Comparison of ENCODE assay signal across 21 mouse cellular contexts in the genomic region with DNA sequence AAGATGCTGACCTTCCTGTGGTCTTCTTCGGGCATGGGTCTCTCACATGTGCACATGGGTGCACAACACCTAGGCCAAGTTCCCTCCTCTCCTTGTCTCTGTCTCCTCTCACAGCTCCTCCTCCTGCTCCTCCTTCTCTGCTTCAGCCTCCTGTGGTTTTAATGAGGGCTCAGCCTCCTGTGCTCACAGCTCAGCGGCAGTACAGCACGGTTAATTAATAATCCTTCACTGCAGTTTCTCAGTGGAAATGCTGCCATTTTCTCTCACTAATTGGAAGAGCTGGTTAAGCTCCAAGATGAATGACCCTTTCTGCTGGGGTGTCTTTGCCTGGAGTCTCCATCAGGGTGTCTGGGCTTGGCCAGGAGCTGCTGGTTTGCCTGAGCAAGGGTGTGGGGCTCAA. TPM values are rescaled to one million over a fixed set of nuclear protein-coding genes. Genes with fewer than 3 reads are reported as not detected.
A peak's percentile ranks its signal among the peaks of the same experiment; 100 is the strongest.
DNase-seq lines count a peak whose midpoint lies in the region; ATAC-seq and TF ChIP-seq lines count a peak whose summit lies in the region.
"Had no signal": no experiment of that assay in that cellular context is flagged by ENCODE, and none has a peak within 500 bp of the region (broad histone marks: within the 10 kb centered on the region; RNA-seq: fewer than 3 reads in every experiment).

No protein-coding gene starts in this region.

- peaks cover 7% of the 10 kb centered on the region; the same call in 1 of the 2 replicates for H3K4me1 ChIP-seq in hindbrain, embryonic 12.5 days
- H3K4me1 ChIP-seq in hindbrain, embryonic 10.5 days (replicated peaks), result peaks cover 11% of the 10 kb centered on the region; the same call in 1 of the 2 replicates
- H3K4me1 ChIP-seq in neural tube, embryonic 13.5 days (replicated peaks), result peaks cover 12% of the 10 kb centered on the region; the same call in 1 of the 2 replicates
- peaks cover 23% of the 10 kb centered on the region for H3K4me1 ChIP-seq in limb, embryonic 10.5 days
- H3K4me1 ChIP-seq in lung, adult 2 months (ENCODE audit: control insufficient read depth, insufficient read depth, low read length), result no peaks in the 10 kb centered on the region
- H3K4me1 ChIP-seq: liver, embryonic 15.5 days had no signal

- no peaks in the 10 kb centered on the region for H3K36me3 ChIP-seq in hindbrain, embryonic 12.5 days
- H3K36me3 ChIP-seq in hindbrain, embryonic 10.5 days, result no peaks in the 10 kb centered on the region
- H3K36me3 ChIP-seq in neural tube, embryonic 13.5 days, result no peaks in the 10 kb centered on the region
- H3K36me3 ChIP-seq in limb, embryonic 10.5 days, result no peaks in the 10 kb centered on the region
- H3K36me3 ChIP-seq: heart, embryonic 12.5 days; intestine, embryonic 15.5 days; limb, embryonic 13.5 days; liver, embryonic 15.5 days had no signal

- peak; percentile 61; the same call in 1 of the 2 replicates for ATAC-seq in hindbrain, embryonic 12.5 days (ENCODE audit: low FRiP score)
- ATAC-seq in neural tube, embryonic 13.5 days (ENCODE audit: low read depth), result peak; percentile 41
- ATAC-seq: intestine, embryonic 15.5 days had no signal

- 40% methylated on average over 3 of the region's 3 CpGs for WGBS in hindbrain, embryonic 12.5 days
- WGBS in hindbrain, embryonic 10.5 days, result 63% methylated on average over 3 of the region's 3 CpGs
- WGBS in neural tube, embryonic 13.5 days, result 34% methylated on average over 3 of the region's 3 CpGs
- 46% methylated on average over 3 of the region's 3 CpGs for WGBS in limb, embryonic 10.5 days
- 46% methylated on average over 3 of the region's 3 CpGs for WGBS in lung, adult 2 months

- H3K4me2 ChIP-seq in hindbrain, embryonic 12.5 days (replicated peaks), result no peak overlapping the region
- no peak overlapping the region for H3K4me2 ChIP-seq in neural tube, embryonic 13.5 days
- H3K4me2 ChIP-seq: heart, embryonic 12.5 days; intestine, embryonic 15.5 days; limb, embryonic 13.5 days; liver, embryonic 15.5 days had no signal

- TF ChIP-seq CTCF in lung, adult 2 months (IDR thresholded peaks at IDR 0.05; ENCODE audit: insufficient read depth, low read length), result no peak

- no peak overlapping the region for H3K9ac ChIP-seq in hindbrain, embryonic 12.5 days
- no peak overlapping the region for H3K9ac ChIP-seq in neural tube, embryonic 13.5 days
- H3K9ac ChIP-seq: heart, embryonic 12.5 days; intestine, embryonic 15.5 days; limb, embryonic 13.5 days; liver, embryonic 15.5 days had no signal

- DNase-seq in hindbrain, embryonic 10.5 days (ENCODE audit: low spot score), result no peak
- DNase-seq in neural tube, embryonic 10.5 days (ENCODE audit: extremely low spot score, low spot score), result no peak
- DNase-seq in limb, embryonic 10.5 days (ENCODE audit: low spot score), result no peak
- no peak for DNase-seq in urinary bladder, postnatal 14 days (ENCODE audit: low spot score)
- no peak for DNase-seq in left cerebral cortex, adult 8-10 months (ENCODE audit: low spot score in 2 of 2)
- DNase-seq in lung, adult 2 months, result no peak
- DNase-seq: adrenal gland, adult 2 months; cerebellum, adult 11-12 months; lung, postnatal 14 days; thymus, postnatal 36 days had no signal

- H3K9me3 ChIP-seq in hindbrain, embryonic 12.5 days (replicated peaks), result no peaks in the 10 kb centered on the region
- no peaks in the 10 kb centered on the region for H3K9me3 ChIP-seq in hindbrain, embryonic 10.5 days
- H3K9me3 ChIP-seq in neural tube, embryonic 13.5 days, result no peaks in the 10 kb centered on the region
- H3K9me3 ChIP-seq in limb, embryonic 10.5 days (replicated peaks), result no peaks in the 10 kb centered on the region
- H3K9me3 ChIP-seq: heart, embryonic 12.5 days; intestine, embryonic 15.5 days; limb, embryonic 13.5 days; liver, embryonic 15.5 days had no signal

- H3K4me3 ChIP-seq in hindbrain, embryonic 12.5 days, result no peak overlapping the region
- no peak overlapping the region for H3K4me3 ChIP-seq in hindbrain, embryonic 10.5 days
- H3K4me3 ChIP-seq in neural tube, embryonic 13.5 days, result no peak overlapping the region
- H3K4me3 ChIP-seq in limb, embryonic 10.5 days, result no peak overlapping the region
- no peak overlapping the region for H3K4me3 ChIP-seq in lung, adult 2 months (replicated peaks; ENCODE audit: extremely low read depth, low read depth, low read length)
- H3K4me3 ChIP-seq: heart, embryonic 12.5 days; intestine, embryonic 15.5 days; layer of hippocampus, adult 2 months; left cerebral cortex, adult 2 months; limb, embryonic 13.5 days; liver, embryonic 15.5 days had no signal

- H3K27me3 ChIP-seq in hindbrain, embryonic 12.5 days, result 0 out of 2 replicates have a peak, but pooled peaks cover 4% of the 10 kb centered on the region
- no peaks in the 10 kb centered on the region for H3K27me3 ChIP-seq in hindbrain, embryonic 10.5 days (ENCODE audit: insufficient read depth, poor library complexity, severe bottlenecking)
- no peaks in the 10 kb centered on the region for H3K27me3 ChIP-seq in neural tube, embryonic 13.5 days
- no peaks in the 10 kb centered on the region for H3K27me3 ChIP-seq in limb, embryonic 10.5 days (ENCODE audit: low read depth, poor library complexity, severe bottlenecking)
- H3K27me3 ChIP-seq: intestine, embryonic 15.5 days; liver, embryonic 15.5 days had no signal

- TF ChIP-seq POLR2A in lung, adult 2 months (IDR thresholded peaks at IDR 0.05; ENCODE audit: borderline replicate concordance, extremely low read depth, low read depth, low read length), result no peak

- H3K27ac ChIP-seq in hindbrain, embryonic 12.5 days, result no peak overlapping the region
- H3K27ac ChIP-seq in hindbrain, embryonic 10.5 days, result no peak overlapping the region
- H3K27ac ChIP-seq in neural tube, embryonic 13.5 days (replicated peaks), result 0 out of 2 replicates have a peak overlapping the region, but pooled peaks have one; percentile 3
- 0 out of 2 replicates have a peak overlapping the region, but pooled peaks have one; percentile 12 for H3K27ac ChIP-seq in limb, embryonic 10.5 days
- H3K27ac ChIP-seq: intestine, embryonic 15.5 days; kidney, postnatal 0 days; layer of hippocampus, adult 2 months; left cerebral cortex, adult 2 months; limb, embryonic 13.5 days; liver, embryonic 15.5 days had no signal

RNA-seq across cellular contexts. Expression of a gene that starts 27.0 kb away (rescaled TPM):
- 7.1 and 9.0 TPM in 2 replicates for polyA plus RNA-seq in hindbrain, embryonic 12.5 days (2016; fragmentation: Nextera tagmentation; extraction: Ambion mirVana)
- 1.3 and 2.8 TPM in 2 replicates for polyA plus RNA-seq in hindbrain, embryonic 10.5 days (2016; fragmentation: Nextera tagmentation; extraction: Ambion mirVana)
- polyA plus RNA-seq in neural tube, embryonic 13.5 days (2015; fragmentation: Nextera tagmentation; extraction: Ambion mirVana), result 3.7 and 4.8 TPM in 2 replicates
- 0.46 and 0.72 TPM in 2 replicates for polyA plus RNA-seq in limb, embryonic 10.5 days (2016; fragmentation: Nextera tagmentation; extraction: Ambion mirVana)
- total RNA-seq in left cerebral cortex, adult 8-10 months (2022), result 1 to 10 TPM; 5.7 to 9.0 (median 8.2) TPM
- 27.4 and 32.8 TPM in 2 replicates for polyA plus RNA-seq in lung, adult 2 months (2012; rRNA removed)
- total RNA-seq: megakaryocyte-erythroid progenitor cell, adult 5-6 weeks; MEL had no signal

Comparison
In these comparisons a context has a peak if more than half of its experiments do, and no peak if none do; other contexts are left out.
1. H3K27ac ChIP-seq: peak in neural tube, embryonic 13.5 days (single experiment) and limb, embryonic 10.5 days (single experiment); none in hindbrain, embryonic 12.5 days (single experiment) and hindbrain, embryonic 10.5 days (single experiment).